Mouse (Mus musculus) heart, embryonic 12.5 days (tissue): ENCODE results near the gene Ywhag. TPM values are rescaled to one million over a fixed set of nuclear protein-coding genes. Genes with fewer than 3 reads are reported as not detected.
A peak's percentile ranks its signal among the peaks of the same experiment; 100 is the strongest.

Source experiments
- ATAC-seq: fragments of 200-750 bp; cut with Nextera tagmentation; 2 replicates; pipeline ENCODE4 v1.8.0; 2017; ENCODE audit warnings: moderate TSS enrichment, moderate library complexity; ENCODE audit not compliant: insufficient number of reproducible peaks, low FRiP score
- H3K27ac ChIP-seq: fragments of 300-500 bp; sonication (generic); 2 replicates; pipeline ENCODE4 v1.5.1; 2016; ENCODE audit warnings: mild to moderate bottlenecking, moderate library complexity; ENCODE audit not compliant: poor library complexity, severe bottlenecking
- H3K27me3 ChIP-seq: fragments of 300-500 bp; sonication (generic); replicated peaks from 2 replicates; pipeline ENCODE4 v1.6.1; 2016; ENCODE audit warnings: mild to moderate bottlenecking, moderate library complexity
- H3K36me3 ChIP-seq: fragments of 300-500 bp; sonication (generic); 2 replicates; pipeline ENCODE4 v1.6.1; 2016; ENCODE audit warnings: mild to moderate bottlenecking, moderate library complexity
- H3K4me1 ChIP-seq: fragments of 300-500 bp; sonication (generic); replicated peaks from 2 replicates; pipeline ENCODE4 v1.6.1; 2016; ENCODE audit warnings: mild to moderate bottlenecking
- H3K4me2 ChIP-seq: fragments of 300-500 bp; sonication (generic); 2 replicates; pipeline ENCODE4 v1.6.1; 2016; ENCODE audit warnings: mild to moderate bottlenecking, moderate library complexity
- H3K4me3 ChIP-seq: fragments of 300-500 bp; sonication (generic); 2 replicates; pipeline ENCODE4 v1.5.1; 2016; ENCODE audit warnings: mild to moderate bottlenecking
- H3K9ac ChIP-seq: fragments of 300-500 bp; sonication (generic); 2 replicates; pipeline ENCODE4 v1.6.1; 2016; ENCODE audit warnings: mild to moderate bottlenecking, moderate library complexity
- H3K9me3 ChIP-seq: fragments of 300-500 bp; sonication (generic); replicated peaks from 2 replicates; pipeline ENCODE4 v1.6.1; 2016; ENCODE audit warnings: mild to moderate bottlenecking, moderate library complexity
- WGBS: fragments of 180-500 bp; shearing (Covaris S2); methylation state at CpG from one replicate; pipeline ENCODE4 v1.1.7; 2016; 5-methylcytosine and 5-hydroxymethylcytosine counted together
- polyA plus RNA-seq: library from polyadenylated mRNA; unstranded; fragments of >200 nt; fragmentation: Nextera tagmentation; extraction: Ambion mirVana; gene quantifications from 2 replicates; pipeline ENCODE4 v1.2.1, GENCODE M21; 2016

Ywhag gene
- polyA plus RNA-seq, 1 experiment from 2014 or later, result 222 TPM

- no peaks in the 10 kb centered on the region for H3K9me3 ChIP-seq
- peak within 1 kb of the TSS; percentile 73 for H3K4me2 ChIP-seq
- no peaks in the 10 kb centered on the region for H3K36me3 ChIP-seq
- H3K4me1 ChIP-seq, result peaks cover 5% of the 10 kb centered on the region
- H3K4me3 ChIP-seq, result peak within 1 kb of the TSS; percentile 67
- ATAC-seq, result peak; percentile 88
- peak within 1 kb of the TSS; percentile 88 for H3K27ac ChIP-seq
- peaks cover 4% of the 10 kb centered on the region; the same call in 1 of the 2 replicates for H3K27me3 ChIP-seq
- WGBS, result 1% methylated on average over 24 of the region's 24 CpGs
- H3K9ac ChIP-seq, result peak within 1 kb of the TSS; percentile 87
Measured at GRCm38 (mm10) chr5:135887675-135888102, 46.7 kb downstream of the Ywhag start, which contains the start of gene Hspb1. Gene Hspb1 (plus strand): TSS chr5:135887919.

DNA sequence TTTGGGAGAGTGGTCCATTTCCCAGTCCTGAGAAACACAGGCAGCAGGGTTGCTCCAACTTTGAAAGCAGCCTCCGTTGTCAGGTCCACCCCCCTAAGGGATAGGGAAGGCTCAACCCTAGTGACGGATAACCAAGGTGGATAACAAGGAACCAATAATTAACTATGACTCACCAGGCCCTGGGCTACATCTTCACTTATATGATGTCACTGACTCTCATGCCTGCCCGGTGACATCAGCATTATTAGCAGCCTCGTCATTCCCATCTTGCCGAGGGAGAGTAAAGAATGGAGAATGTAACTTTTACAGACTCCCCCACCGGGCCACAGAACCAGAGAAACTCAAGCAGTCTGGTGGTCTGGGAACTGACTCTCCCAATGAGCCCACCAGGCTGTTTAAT lies 49.8 kb downstream of the Ywhag start:
- Histone ChIP-seq H3K9ac (no peak overlapping the region), H3K4me3 (no peak overlapping the region)

DNA sequence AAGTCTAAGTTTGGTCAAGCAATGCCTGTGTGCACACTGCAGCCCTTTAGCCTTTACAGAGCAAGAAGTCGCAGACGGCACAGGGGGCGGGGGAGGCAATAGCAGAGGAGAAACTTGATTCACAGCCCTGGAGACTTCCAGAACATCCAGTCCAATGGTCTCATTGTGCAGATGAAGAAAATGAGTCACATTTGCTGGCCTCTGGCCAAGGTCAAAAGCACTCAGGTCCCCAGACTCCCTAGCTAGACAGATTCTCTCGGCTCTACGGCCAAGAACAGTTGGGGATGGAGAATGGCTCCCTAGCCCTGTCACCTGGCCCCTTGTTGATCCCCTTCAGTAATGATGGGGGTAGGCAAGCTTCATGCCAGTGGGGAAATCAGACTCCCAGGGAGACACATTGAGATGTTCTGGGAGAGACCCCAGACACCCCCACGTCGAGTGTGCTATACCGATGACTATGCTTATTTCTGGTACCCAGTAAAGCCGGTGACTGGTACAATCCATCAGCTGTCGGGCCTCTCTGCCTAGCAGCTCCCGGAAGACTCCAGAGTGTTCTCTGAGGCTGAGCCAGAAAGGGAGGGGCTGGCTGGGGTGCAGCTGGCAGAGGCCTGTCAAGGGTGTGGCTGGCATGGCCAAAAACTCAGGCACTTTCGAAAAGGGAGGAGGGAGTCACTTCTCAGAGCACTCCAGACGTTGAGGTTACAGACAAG lies 54.8 kb downstream of the Ywhag start:
- ATAC-seq, result peak; percentile 49

More for the DNA sequence above, 49.8 kb downstream of the Ywhag start:
- Histone ChIP-seq H3K4me2 (no peak overlapping the region), H3K36me3 (no peaks in the 10 kb centered on the region), H3K9me3 (no peaks in the 10 kb centered on the region), H3K4me1 (peaks cover 6% of the 10 kb centered on the region), H3K27me3 (no peaks in the 10 kb centered on the region), H3K27ac (no peak overlapping the region)
- 54% methylated on average over 6 of the region's 6 CpGs for WGBS
- ATAC-seq, result no peak

GRCm38 (mm10) chr5:135877831-135878231 lies 56.6 kb downstream of the Ywhag start:
- H3K9me3 ChIP-seq, result no peaks in the 10 kb centered on the region
- H3K4me3 ChIP-seq, result peak overlapping the region; percentile 49
- H3K27ac ChIP-seq, result no peak overlapping the region
- peak overlapping the region; percentile 71 for H3K4me2 ChIP-seq
- no peaks in the 10 kb centered on the region for H3K36me3 ChIP-seq
- ATAC-seq, result no peak
- peak overlapping the region; percentile 67 for H3K9ac ChIP-seq
- H3K4me1 ChIP-seq, result peaks cover 33% of the 10 kb centered on the region
- peaks cover 14% of the 10 kb centered on the region for H3K27me3 ChIP-seq
- under 1% methylated on average over 16 of the region's 16 CpGs for WGBS

More for the DNA sequence above, 54.8 kb downstream of the Ywhag start:
- peak overlapping the region; percentile 45 for H3K27ac ChIP-seq
- H3K9ac ChIP-seq, result 0 out of 2 replicates have a peak overlapping the region, but pooled peaks have one; percentile 1
- H3K27me3 ChIP-seq, result peaks cover 4% of the 10 kb centered on the region
- H3K4me3 ChIP-seq, result no peak overlapping the region
- no peaks in the 10 kb centered on the region for H3K9me3 ChIP-seq
- no peaks in the 10 kb centered on the region for H3K36me3 ChIP-seq
- 26% methylated on average over 13 of the region's 13 CpGs for WGBS
- peaks cover 25% of the 10 kb centered on the region for H3K4me1 ChIP-seq
- H3K4me2 ChIP-seq, result 0 out of 2 replicates have a peak overlapping the region, but pooled peaks have one; percentile 13

DNA sequence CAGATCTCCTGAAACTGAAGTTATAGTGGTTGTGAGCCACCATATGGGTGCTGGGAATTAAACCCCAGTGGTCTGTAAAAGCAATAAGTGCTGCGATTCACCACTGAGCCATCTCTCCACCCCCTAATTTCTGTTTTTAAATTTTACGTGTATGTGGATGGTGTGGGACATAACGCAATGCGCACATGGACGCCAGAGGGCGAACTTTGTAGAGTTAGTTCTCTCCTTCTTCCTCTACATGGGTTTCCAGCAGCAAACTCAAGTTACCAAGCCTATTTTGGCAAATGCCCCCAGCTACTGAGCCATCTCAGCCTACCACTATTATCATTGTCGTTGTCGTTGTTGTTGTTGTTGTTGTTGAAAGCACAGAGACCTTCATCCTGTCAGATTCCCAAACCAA lies 57.2 kb downstream of the Ywhag start:
- no peak for ATAC-seq
- H3K27ac ChIP-seq, result no peak overlapping the region
- WGBS, result 13% methylated on average over 8 of the region's 8 CpGs
- peaks cover 34% of the 10 kb centered on the region for H3K4me1 ChIP-seq
- H3K4me3 ChIP-seq, result peak overlapping the region; percentile 49
- H3K4me2 ChIP-seq, result peak overlapping the region; percentile 71
- no peak overlapping the region for H3K9ac ChIP-seq
- no peaks in the 10 kb centered on the region for H3K9me3 ChIP-seq
- H3K27me3 ChIP-seq, result peaks cover 19% of the 10 kb centered on the region
- no peaks in the 10 kb centered on the region for H3K36me3 ChIP-seq

DNA sequence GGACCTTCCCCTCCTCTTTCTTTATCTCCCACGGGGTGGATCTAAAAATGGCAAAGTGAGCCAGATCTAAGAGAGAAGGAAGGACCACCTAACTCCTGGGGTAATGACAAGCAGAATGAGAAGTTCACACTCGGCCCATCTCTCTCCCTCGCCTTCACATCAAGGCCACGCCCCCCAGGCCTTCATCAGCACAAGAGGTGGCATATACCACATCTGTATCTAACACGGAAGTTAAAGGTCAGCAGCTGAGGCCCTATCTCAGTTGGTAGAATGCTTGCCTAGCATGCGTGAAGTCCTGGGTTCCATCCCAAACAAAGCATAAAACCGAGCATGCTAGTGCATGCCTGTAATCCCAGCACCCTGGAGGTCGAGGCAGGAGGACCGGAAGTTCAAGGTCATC lies 60.7 kb downstream of the Ywhag start:
- ATAC-seq, result no peak
- Histone ChIP-seq H3K4me1 (peaks cover 24% of the 10 kb centered on the region), H3K36me3 (no peaks in the 10 kb centered on the region), H3K27ac (no peak overlapping the region), H3K4me3 (no peak overlapping the region), H3K9me3 (no peaks in the 10 kb centered on the region), H3K9ac (no peak overlapping the region), H3K27me3 (peaks cover 52% of the 10 kb centered on the region), H3K4me2 (no peak overlapping the region)
- 50% methylated on average over 9 of the region's 9 CpGs for WGBS

GRCm38 (mm10) chr5:135872996-135873395 lies 61.4 kb downstream of the Ywhag start:
- Histone ChIP-seq H3K4me1 (peaks cover 24% of the 10 kb centered on the region), H3K36me3 (no peaks in the 10 kb centered on the region), H3K27me3 (peaks cover 59% of the 10 kb centered on the region), H3K27ac (no peak overlapping the region), H3K4me3 (peak overlapping the region; percentile 11; the same call in 1 of the 2 replicates), H3K9ac (peak overlapping the region; percentile 50; the same call in 1 of the 2 replicates), H3K9me3 (no peaks in the 10 kb centered on the region), H3K4me2 (peak overlapping the region; percentile 60)
- ATAC-seq, result no peak
- WGBS, result 21% methylated on average over 16 of the region's 16 CpGs

DNA sequence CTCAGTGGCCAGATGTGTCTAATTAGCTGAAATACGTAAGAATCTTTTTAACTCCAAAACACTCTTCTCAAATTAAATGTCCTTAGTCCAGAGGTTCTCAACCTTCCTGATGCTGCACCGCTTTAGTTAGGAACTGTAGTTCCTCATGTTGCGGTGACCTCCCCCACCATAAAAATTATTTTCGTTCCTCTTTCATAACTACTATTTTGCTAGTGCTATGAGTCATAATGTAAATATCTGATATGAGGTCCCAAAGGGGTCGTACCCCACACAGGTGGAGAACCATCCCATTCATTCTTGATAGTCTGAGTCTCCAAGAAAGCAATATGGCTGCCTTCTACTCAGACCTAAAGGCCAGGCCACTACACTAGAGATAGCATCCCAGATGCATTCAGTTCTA lies 63.9 kb downstream of the Ywhag start:
- Histone ChIP-seq H3K9ac (no peak overlapping the region), H3K27ac (no peak overlapping the region), H3K9me3 (no peaks in the 10 kb centered on the region), H3K36me3 (no peaks in the 10 kb centered on the region), H3K4me2 (no peak overlapping the region), H3K27me3 (peaks cover 79% of the 10 kb centered on the region), H3K4me3 (no peak overlapping the region), H3K4me1 (peaks cover 26% of the 10 kb centered on the region)
- ATAC-seq, result no peak
- 87% methylated on average over 5 of the region's 5 CpGs for WGBS

DNA sequence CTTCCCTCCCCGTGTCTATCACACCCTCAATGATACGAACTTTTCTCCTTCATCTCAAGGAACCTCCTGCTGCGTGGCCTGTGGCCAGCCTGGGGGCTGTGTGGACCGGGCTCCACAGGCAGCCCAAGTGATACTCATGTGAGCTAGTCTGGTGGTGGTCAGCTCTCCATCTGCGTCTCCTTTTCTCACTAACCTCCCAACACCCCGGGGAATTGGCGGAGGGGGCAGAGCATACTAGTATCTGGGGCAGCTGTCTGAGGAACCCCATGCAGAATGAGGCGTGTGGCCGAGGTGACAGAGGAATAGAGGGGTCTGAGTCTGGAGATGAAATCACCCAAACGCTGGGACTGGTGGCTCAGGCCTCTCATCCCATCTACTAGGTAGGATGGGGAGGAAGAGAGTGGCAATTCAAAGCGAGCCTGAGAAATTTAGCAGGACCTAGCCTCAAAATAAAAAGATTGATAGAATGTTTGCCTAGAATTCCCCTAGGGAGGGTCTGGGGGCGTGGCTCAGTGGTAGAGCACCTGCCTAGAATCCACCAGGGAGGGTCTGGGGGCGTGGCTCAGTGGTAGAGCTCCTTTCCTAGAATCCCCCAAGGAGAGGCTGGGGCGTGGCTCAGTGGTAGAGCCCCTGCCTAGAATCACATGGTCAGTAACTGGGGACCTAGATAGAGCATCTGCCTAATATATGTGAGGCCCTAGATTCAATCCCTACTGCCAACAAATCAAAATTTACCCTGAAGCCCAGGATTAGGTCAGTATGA lies 64.6 kb downstream of the Ywhag start:
- Histone ChIP-seq H3K27ac (no peak overlapping the region), H3K9me3 (no peaks in the 10 kb centered on the region), H3K27me3 (peaks cover 82% of the 10 kb centered on the region), H3K4me3 (no peak overlapping the region), H3K36me3 (no peaks in the 10 kb centered on the region), H3K9ac (no peak overlapping the region), H3K4me2 (no peak overlapping the region), H3K4me1 (peaks cover 26% of the 10 kb centered on the region)
- ATAC-seq, result no peak
- 56% methylated on average over 14 of the region's 14 CpGs for WGBS

DNA sequence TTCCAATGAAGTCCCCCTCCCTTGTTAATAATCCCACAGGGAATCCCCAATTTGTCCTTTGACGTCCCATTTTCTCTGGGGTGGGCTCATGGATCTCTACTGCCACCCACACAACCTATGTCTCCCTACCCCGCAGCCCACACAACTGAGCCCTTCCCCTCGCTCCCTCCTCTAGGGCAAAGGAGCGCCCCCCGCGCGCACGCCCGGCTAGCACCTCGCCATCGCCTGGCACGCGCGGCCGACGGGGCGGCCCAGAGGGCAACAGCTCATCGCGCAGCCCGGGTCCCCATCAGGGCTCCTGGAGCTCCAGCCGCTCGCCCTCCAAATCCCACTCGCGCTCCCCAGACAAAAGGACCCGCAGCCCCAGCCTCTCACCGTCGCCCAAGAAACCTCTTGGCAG lies 65.8 kb downstream of the Ywhag start:
- WGBS, result 2% methylated on average over 27 of the region's 27 CpGs
- H3K4me1 ChIP-seq, result peaks cover 26% of the 10 kb centered on the region
- peak overlapping the region; percentile 69; the same call in 1 of the 2 replicates for H3K9ac ChIP-seq
- H3K4me3 ChIP-seq, result peak overlapping the region; percentile 55
- no peaks in the 10 kb centered on the region for H3K9me3 ChIP-seq
- no peaks in the 10 kb centered on the region for H3K36me3 ChIP-seq
- no peak overlapping the region for H3K27ac ChIP-seq
- H3K27me3 ChIP-seq, result peaks cover 91% of the 10 kb centered on the region
- peak overlapping the region; percentile 89 for H3K4me2 ChIP-seq
- ATAC-seq, result no peak
